Mouse (Mus musculus) C3H10T1/2 (cell line): ENCODE measurements around the gene Mettl23. TPM values are rescaled to one million over a fixed set of nuclear protein-coding genes. Genes with fewer than 3 reads are reported as not detected.

Source experiments
- polyA plus RNA-seq, 2 experiments: library from polyadenylated mRNA; unstranded; fragments of >200 nt; fragmentation: generic; extraction: Trizol; gene quantifications; one replicate each; pipeline ENCODE4 v1.2.1; 2012; ENCODE audit warnings: missing spikeins in 2 of 2

Mettl23 gene
- polyA plus RNA-seq, result 10 to 100 TPM; 25.9 to 56.2 TPM

GRCm38 (mm10) chr11:116843261-116844233 is at the start of gene Mettl23, which contains the start of gene Jmjd6:
Gene Mettl23 (plus strand): TSS chr11:116843278.
Gene Jmjd6 (minus strand): TSS chr11:116843449.

GRCm38 (mm10) chr11:116827534-116828165 is 15.4 kb upstream of the Mettl23 start, which contains the start of gene Mxra7:
Gene Mxra7 (minus strand): TSS chr11:116828046.

DNA sequence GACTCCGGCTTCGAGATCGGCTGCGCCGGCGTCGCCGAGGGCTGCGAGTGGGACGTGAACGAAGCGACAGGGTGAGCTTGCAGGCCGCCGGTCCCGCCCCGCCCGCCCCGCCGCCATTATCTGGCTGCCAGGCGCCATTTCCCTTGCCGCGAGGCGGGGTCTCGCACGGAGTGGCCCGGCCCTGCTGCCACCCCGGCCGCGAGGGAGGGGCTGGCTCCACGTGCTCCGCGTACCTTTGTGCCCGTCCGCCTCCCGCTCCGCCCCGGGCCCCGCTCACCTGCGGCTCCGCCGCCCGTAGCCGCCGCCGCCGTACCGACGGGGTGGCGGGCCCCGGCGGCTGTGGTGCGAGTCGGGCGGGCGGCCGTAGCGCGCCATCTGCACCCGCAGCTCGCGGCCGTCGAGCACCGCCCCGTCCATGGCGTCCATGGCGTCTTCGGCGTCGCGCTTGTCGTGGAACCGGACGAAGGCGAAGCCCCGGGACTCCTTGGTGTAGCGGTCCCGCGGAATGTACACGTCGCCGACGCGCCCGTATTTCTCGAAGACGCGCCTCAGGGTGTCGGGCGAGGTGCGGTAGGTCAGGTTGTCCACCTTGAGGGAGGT is 9.3 kb downstream of the Mettl23 start, which contains the start of gene Mfsd11:
Gene Mfsd11 (plus strand): TSS at position 150 of the 600 bp plus-strand sequence.

GRCm38 (mm10) chr11:116852891-116853511 is 9.9 kb downstream of the Mettl23 start, which contains the start of gene Srsf2:
Gene Srsf2 (minus strand): TSS chr11:116853094.

Other genes with a start within 250 kb of the Mettl23 start
- gene Rhbdf2, start 216.3 kb upstream of the Mettl23 start, polyA plus RNA-seq, result under 1 TPM in 1 of 2 experiments, not detected in 1; 0.01 TPM
- gene Prcd, start 189.7 kb upstream of the Mettl23 start, polyA plus RNA-seq, result 1 to 10 TPM; 1.0 to 5.5 TPM
- gene Cygb, start 189.0 kb upstream of the Mettl23 start, polyA plus RNA-seq, result under 1 TPM; 0.05 to 0.48 TPM
- gene St6galnac1, start 67.8 kb upstream of the Mettl23 start, polyA plus RNA-seq, result not detected
- 100 to 1,000 TPM in 1 of 2 experiments, 10 to 100 TPM in 1; 58.8 to 129 TPM for gene Mxra7, start 15.2 kb upstream of the Mettl23 start, polyA plus RNA-seq
- gene Jmjd6, start 171 bp downstream of the Mettl23 start, polyA plus RNA-seq, result 10 to 100 TPM; 51.3 to 52.1 TPM
- 10 to 100 TPM; 18.8 to 39.9 TPM for gene Mfsd11, start 9.2 kb downstream of the Mettl23 start, polyA plus RNA-seq
- 100 to 1,000 TPM; 133 to 151 TPM for gene Srsf2, start 9.8 kb downstream of the Mettl23 start, polyA plus RNA-seq
- not detected for gene Mgat5b, start 75.6 kb downstream of the Mettl23 start, polyA plus RNA-seq